Mouse (Mus musculus): ENCODE data around the gene Rfxap.

Rfxap gene

GRCm38 (mm10) chr3:54807666-54808217, at the start of gene Rfxap:
TSS of gene Rfxap (minus strand) at chr3:54807791.
- peak; percentile 94 for DNase-seq

GRCm38 (mm10) chr3:54835421-54835820, 27.8 kb upstream of the Rfxap start:
- DNase-seq, result peak; percentile 25

GRCm38 (mm10) chr3:54832491-54832890, 24.9 kb upstream of the Rfxap start:
- no peak for DNase-seq

- no peak for DNase-seq
Observed at GRCm38 (mm10) chr3:54822526-54822925, 14.9 kb upstream of the Rfxap start.

GRCm38 (mm10) chr3:54815292-54815691, 7.7 kb upstream of the Rfxap start:
- no peak for DNase-seq

- no peak for DNase-seq
Observed at GRCm38 (mm10) chr3:54814622-54815021, 7.0 kb upstream of the Rfxap start.

GRCm38 (mm10) chr3:54813418-54813988, 5.9 kb upstream of the Rfxap start:
- DNase-seq, result no peak

GRCm38 (mm10) chr3:54811616-54812015, 4.0 kb upstream of the Rfxap start:
- DNase-seq, result no peak

- DNase-seq, result no peak
Observed at GRCm38 (mm10) chr3:54809111-54809510, 1.5 kb upstream of the Rfxap start.

GRCm38 (mm10) chr3:54807061-54807661, 430 bp downstream of the Rfxap start:
- DNase-seq, result no peak

- DNase-seq, result no peak
Observed at GRCm38 (mm10) chr3:54803713-54804112, 3.9 kb downstream of the Rfxap start.

- peak; percentile 43 for DNase-seq
Observed at GRCm38 (mm10) chr3:54797211-54797610, 10.4 kb downstream of the Rfxap start.

- DNase-seq, result no peak
Observed at GRCm38 (mm10) chr3:54795806-54796205, 11.8 kb downstream of the Rfxap start.

GRCm38 (mm10) chr3:54795379-54795778, 12.2 kb downstream of the Rfxap start:
- no peak for DNase-seq

- DNase-seq, result no peak
Observed at GRCm38 (mm10) chr3:54793762-54794161, 13.8 kb downstream of the Rfxap start.

GRCm38 (mm10) chr3:54791822-54792677, 15.5 kb downstream of the Rfxap start:
- no peak for DNase-seq

- DNase-seq, result no peak
Observed at GRCm38 (mm10) chr3:54790601-54791000, 17.0 kb downstream of the Rfxap start.

- no peak for DNase-seq
Observed at GRCm38 (mm10) chr3:54775989-54776631, 31.5 kb downstream of the Rfxap start.

- DNase-seq, result no peak
Observed at GRCm38 (mm10) chr3:54773613-54774012, 34.0 kb downstream of the Rfxap start.

GRCm38 (mm10) chr3:54769349-54770275, 38.0 kb downstream of the Rfxap start:
- no peak for DNase-seq

- no peak for DNase-seq
Observed at GRCm38 (mm10) chr3:54768592-54768991, 39.0 kb downstream of the Rfxap start.

- no peak for DNase-seq
Observed at GRCm38 (mm10) chr3:54766811-54767210, 40.8 kb downstream of the Rfxap start.
